Mouse (Mus musculus): Measurements from ENCODE around the gene Phactr3. TPM values are rescaled to one million over a fixed set of nuclear protein-coding genes. Genes with fewer than 3 reads are reported as not detected.

The Phactr3 gene
- polyA plus RNA-seq, 1 experiment, result not detected

DNA sequence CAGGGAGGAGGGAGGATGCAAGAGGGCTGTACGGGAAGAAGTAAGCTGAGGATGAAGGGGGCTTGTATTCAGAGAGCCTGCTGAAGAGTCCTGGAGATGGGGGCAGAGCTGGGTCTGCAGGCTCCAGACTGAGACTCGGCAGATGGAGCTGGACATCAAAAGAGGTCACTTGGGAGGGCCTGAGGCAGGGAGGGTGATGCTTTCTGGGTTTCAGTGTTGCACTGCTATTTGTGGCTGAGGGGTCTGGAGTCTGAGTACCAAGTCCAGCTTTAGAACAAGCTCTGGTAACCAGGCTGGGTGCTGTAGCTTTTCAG lies 2.6 kb downstream of the Phactr3 start:
- H3K4me3 ChIP-seq, result no peak overlapping the region
- H3K36me3 ChIP-seq (ENCODE audit: control insufficient read depth, insufficient read depth), result no peaks in the 10 kb centered on the region
- H3K4me2 ChIP-seq (ENCODE audit: low read depth), result no peak overlapping the region
- H3K27me3 ChIP-seq (ENCODE audit: control insufficient read depth, insufficient read depth, insufficient read length), result no peaks in the 10 kb centered on the region
- no peaks in the 10 kb centered on the region for H3K79me2 ChIP-seq (ENCODE audit: control insufficient read depth, insufficient read depth)
- no peak overlapping the region for H3ac ChIP-seq (ENCODE audit: control insufficient read depth, insufficient read length)
- TF ChIP-seq CEBPB (IDR thresholded peaks at IDR 0.05; ENCODE audit: insufficient read depth, poor library complexity, severe bottlenecking) (no peak), POLR2AphosphoS2 (IDR thresholded peaks at IDR 0.05; ENCODE audit: insufficient read length, low read depth) (no peak), REST (IDR thresholded peaks at IDR 0.05; ENCODE audit: insufficient read depth, insufficient read length) (no peak), MYOD1 (IDR thresholded peaks at IDR 0.05; ENCODE audit: control insufficient read depth in 1 of 3, insufficient read length in 2 of 3, low read depth in 2 of 3) (no peak), SRF (IDR thresholded peaks at IDR 0.05; ENCODE audit: control insufficient read depth, insufficient read length, low read depth) (no peak), TCF12 (IDR thresholded peaks at IDR 0.05; ENCODE audit: insufficient read depth, poor library complexity, severe bottlenecking) (no peak), MAX (IDR thresholded peaks at IDR 0.05; ENCODE audit: low read depth) (no peak), POLR2A (IDR thresholded peaks at IDR 0.05; ENCODE audit: insufficient read length, low read depth) (no peak), TCF3 (IDR thresholded peaks at IDR 0.05; ENCODE audit: insufficient read length, low read depth) (no peak), MYOG (IDR thresholded peaks at IDR 0.05; ENCODE audit: control insufficient read depth in 1 of 3, insufficient read depth in 1 of 3, insufficient read length in 2 of 3, low read depth in 2 of 3) (no peak)

- H3K4me2 ChIP-seq (ENCODE audit: low read depth), result no peak overlapping the region
- H3ac ChIP-seq (ENCODE audit: control insufficient read depth, insufficient read length), result no peak overlapping the region
- no peaks in the 10 kb centered on the region for H3K79me2 ChIP-seq (ENCODE audit: control insufficient read depth, insufficient read depth)
- H3K4me3 ChIP-seq, result no peak overlapping the region
- no peak for TF ChIP-seq POLR2A (IDR thresholded peaks at IDR 0.05; ENCODE audit: insufficient read length, low read depth)
- TF ChIP-seq MYOD1 (IDR thresholded peaks at IDR 0.05; ENCODE audit: control insufficient read depth in 1 of 3, insufficient read length in 2 of 3, low read depth in 2 of 3), result no peak
- no peak for TF ChIP-seq MAX (IDR thresholded peaks at IDR 0.05; ENCODE audit: low read depth)
- no peak for TF ChIP-seq TCF12 (IDR thresholded peaks at IDR 0.05; ENCODE audit: insufficient read depth, poor library complexity, severe bottlenecking)
- TF ChIP-seq CEBPB (IDR thresholded peaks at IDR 0.05; ENCODE audit: insufficient read depth, poor library complexity, severe bottlenecking), result no peak
- no peak for TF ChIP-seq USF1 (IDR thresholded peaks at IDR 0.05; ENCODE audit: low read depth)
- no peak for TF ChIP-seq TCF3 (IDR thresholded peaks at IDR 0.05; ENCODE audit: insufficient read length, low read depth)
- no peak for TF ChIP-seq E2F4 (IDR thresholded peaks at IDR 0.05; ENCODE audit: insufficient read depth)
- TF ChIP-seq POLR2AphosphoS2 (IDR thresholded peaks at IDR 0.05; ENCODE audit: insufficient read length, low read depth), result no peak
- TF ChIP-seq SRF (IDR thresholded peaks at IDR 0.05; ENCODE audit: control insufficient read depth, insufficient read length, low read depth), result no peak
- TF ChIP-seq MYOG (IDR thresholded peaks at IDR 0.05; ENCODE audit: control insufficient read depth in 1 of 3, insufficient read depth in 1 of 3, insufficient read length in 2 of 3, low read depth in 2 of 3), result no peak
- TF ChIP-seq REST (IDR thresholded peaks at IDR 0.05; ENCODE audit: insufficient read depth, insufficient read length), result no peak
- no peaks in the 10 kb centered on the region for H3K36me3 ChIP-seq (ENCODE audit: control insufficient read depth, insufficient read depth)
- no peaks in the 10 kb centered on the region for H3K27me3 ChIP-seq (ENCODE audit: control insufficient read depth, insufficient read depth, insufficient read length)
These were observed 3.3 kb downstream of the Phactr3 start for GRCm38 (mm10) chr2:178121946-178122665.

DNA sequence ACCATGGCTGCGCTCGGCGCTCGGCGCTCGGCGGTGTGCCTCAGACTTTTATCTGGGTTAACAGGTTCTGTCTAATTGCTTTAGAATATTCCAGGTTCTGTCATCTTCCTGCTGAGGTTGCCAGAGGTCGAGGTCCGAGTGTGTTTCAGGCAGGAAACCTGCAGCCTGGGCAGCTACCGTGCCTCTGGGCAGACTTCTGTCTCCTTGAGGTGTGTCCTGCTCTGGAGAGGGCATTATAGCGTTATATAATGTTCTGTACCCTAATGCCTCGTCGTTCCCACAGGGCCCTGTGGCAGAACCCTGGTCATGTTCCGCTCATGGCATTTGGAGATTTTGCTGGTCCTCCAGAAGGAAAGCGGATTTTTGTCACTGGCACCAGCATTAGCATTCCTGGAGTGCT lies 4.7 kb downstream of the Phactr3 start:
- H3K27me3 ChIP-seq (ENCODE audit: control insufficient read depth, insufficient read depth, insufficient read length), result no peaks in the 10 kb centered on the region
- H3K4me2 ChIP-seq (ENCODE audit: low read depth), result no peak overlapping the region
- no peak overlapping the region for H3ac ChIP-seq (ENCODE audit: control insufficient read depth, insufficient read length)
- H3K79me2 ChIP-seq (ENCODE audit: control insufficient read depth, insufficient read depth), result no peaks in the 10 kb centered on the region
- H3K36me3 ChIP-seq (ENCODE audit: control insufficient read depth, insufficient read depth), result no peaks in the 10 kb centered on the region
- H3K4me3 ChIP-seq, result no peak overlapping the region
- no peak for TF ChIP-seq REST (IDR thresholded peaks at IDR 0.05; ENCODE audit: insufficient read depth, insufficient read length)
- no peak for TF ChIP-seq MYOG (IDR thresholded peaks at IDR 0.05; ENCODE audit: control insufficient read depth in 1 of 3, insufficient read depth in 1 of 3, insufficient read length in 2 of 3, low read depth in 2 of 3)
- TF ChIP-seq TCF12 (IDR thresholded peaks at IDR 0.05; ENCODE audit: insufficient read depth, poor library complexity, severe bottlenecking), result no peak

GRCm38 (mm10) chr2:178125427-178125826 lies 6.7 kb downstream of the Phactr3 start:
- Histone ChIP-seq H3K36me3 (ENCODE audit: control insufficient read depth, insufficient read depth) (no peaks in the 10 kb centered on the region), H3K4me2 (ENCODE audit: low read depth) (no peak overlapping the region), H3K79me2 (ENCODE audit: control insufficient read depth, insufficient read depth) (no peaks in the 10 kb centered on the region), H3K27me3 (ENCODE audit: control insufficient read depth, insufficient read depth, insufficient read length) (no peaks in the 10 kb centered on the region), H3ac (ENCODE audit: control insufficient read depth, insufficient read length) (no peak overlapping the region), H3K4me3 (no peak overlapping the region)
- no peak for TF ChIP-seq POLR2A (IDR thresholded peaks at IDR 0.05; ENCODE audit: insufficient read length, low read depth)
- TF ChIP-seq MYOG (IDR thresholded peaks at IDR 0.05; ENCODE audit: control insufficient read depth in 1 of 3, insufficient read depth in 1 of 3, insufficient read length in 2 of 3, low read depth in 2 of 3), result no peak
- no peak for TF ChIP-seq TCF3 (IDR thresholded peaks at IDR 0.05; ENCODE audit: insufficient read length, low read depth)
- TF ChIP-seq SRF (IDR thresholded peaks at IDR 0.05; ENCODE audit: control insufficient read depth, insufficient read length, low read depth), result no peak
- TF ChIP-seq MAX (IDR thresholded peaks at IDR 0.05; ENCODE audit: low read depth), result no peak
- TF ChIP-seq USF1 (IDR thresholded peaks at IDR 0.05; ENCODE audit: low read depth), result no peak
- no peak for TF ChIP-seq TCF12 (IDR thresholded peaks at IDR 0.05; ENCODE audit: insufficient read depth, poor library complexity, severe bottlenecking)
- no peak for TF ChIP-seq POLR2AphosphoS2 (IDR thresholded peaks at IDR 0.05; ENCODE audit: insufficient read length, low read depth)
- TF ChIP-seq MYOD1 (IDR thresholded peaks at IDR 0.05; ENCODE audit: control insufficient read depth in 1 of 3, insufficient read length in 2 of 3, low read depth in 2 of 3), result no peak
- no peak for TF ChIP-seq CEBPB (IDR thresholded peaks at IDR 0.05; ENCODE audit: insufficient read depth, poor library complexity, severe bottlenecking)
- TF ChIP-seq REST (IDR thresholded peaks at IDR 0.05; ENCODE audit: insufficient read depth, insufficient read length), result no peak
- TF ChIP-seq E2F4 (IDR thresholded peaks at IDR 0.05; ENCODE audit: insufficient read depth), result no peak

All from myocyte (in vitro differentiated cells).